In genomic region chr2:18988885-18989284, GRCm38 (mm10) we compare ENCODE assay signal across 19 mouse cellular contexts. TPM values are rescaled to one million over a fixed set of nuclear protein-coding genes. Genes with fewer than 3 reads are reported as not detected.
DNase-seq lines count a peak whose midpoint lies in the region; ATAC-seq and TF ChIP-seq lines count a peak whose summit lies in the region.
"Had no signal": no experiment of that assay in that cellular context is flagged by ENCODE, and none has a peak within 500 bp of the region (broad histone marks: within the 10 kb centered on the region; RNA-seq: fewer than 3 reads in every experiment).

No protein-coding gene starts in this region.

- H3K27me3 ChIP-seq in thymus, adult 2 months (ENCODE audit: control insufficient read depth, insufficient read depth, low read length): no peaks in the 10 kb centered on the region
- H3K27me3 ChIP-seq: forebrain, embryonic 13.5 days; lung, embryonic 15.5 days; midbrain, embryonic 13.5 days; Patski had no signal

- H3K4me3 ChIP-seq in thymus, adult 2 months (ENCODE audit: control insufficient read depth, insufficient read depth, low read length): no peak overlapping the region
- H3K4me3 ChIP-seq: forebrain, embryonic 13.5 days; lung, embryonic 15.5 days; midbrain, embryonic 13.5 days had no signal

- peak; percentile 56 for DNase-seq in lung, postnatal 25 days (ENCODE audit: low spot score)
- DNase-seq in lung, adult 18-20 months: no peak
- peak; percentile 34 to 51 for DNase-seq in CD8-positive naive resting alpha-beta T cell, adult 2 months (ENCODE audit: low read depth in 2 of 2, low spot score in 2 of 2)
- DNase-seq in naive thymus-derived CD4-positive, alpha-beta T cell, adult 2 months (ENCODE audit: low read depth): peak; percentile 88
- no peak for DNase-seq in frontal cortex, postnatal 14 days (ENCODE audit: low spot score in 2 of 2)
- DNase-seq in thymus, adult 2 months: no peak
- DNase-seq in layer of hippocampus, adult 18-20 months (ENCODE audit: low spot score in 2 of 2): no peak
- DNase-seq: cerebellum, adult 2 months; heart, postnatal 14 days; kidney, adult 2 months; kidney, postnatal 36 days; right cerebral cortex, postnatal 25 days had no signal

- peak; percentile 65 for ATAC-seq in common myeloid progenitor, adult 5-6 weeks (replicated peaks; ENCODE audit: low read depth, poor library complexity, severe bottlenecking)
- ATAC-seq: forebrain, embryonic 13.5 days; hindbrain, embryonic 16.5 days; midbrain, embryonic 13.5 days; Patski had no signal

- no peaks in the 10 kb centered on the region; the same call in 1 of the 2 replicates for H3K36me3 ChIP-seq in thymus, adult 2 months (ENCODE audit: control insufficient read depth, insufficient read depth, low read length)
- H3K36me3 ChIP-seq: lung, embryonic 15.5 days; midbrain, embryonic 13.5 days had no signal

- H3K4me1 ChIP-seq in thymus, adult 2 months (replicated peaks; ENCODE audit: control insufficient read depth, insufficient read depth, low read length): peaks cover 13% of the 10 kb centered on the region
- H3K4me1 ChIP-seq: forebrain, embryonic 13.5 days; lung, embryonic 15.5 days; midbrain, embryonic 13.5 days had no signal

- TF ChIP-seq POLR2A in thymus, adult 2 months (IDR thresholded peaks at IDR 0.05; ENCODE audit: control insufficient read depth, extremely low read depth, insufficient read depth, low read length, poor library complexity): no peak

- WGBS in thymus, adult 2 months: 77% methylated on average over 3 of the region's 3 CpGs

- no peak overlapping the region for H3K27ac ChIP-seq in thymus, adult 2 months (ENCODE audit: control insufficient read depth, insufficient read depth, low read length)
- H3K27ac ChIP-seq: forebrain, embryonic 13.5 days; lung, embryonic 15.5 days; midbrain, embryonic 13.5 days had no signal

- TF ChIP-seq CTCF in thymus, adult 2 months (IDR thresholded peaks at IDR 0.05; ENCODE audit: borderline replicate concordance, control insufficient read depth, extremely low read depth, insufficient read depth, low read length, poor library complexity): no peak

RNA-seq across cellular contexts. Expression of gene Pip4k2a, which starts 9.0 kb away (rescaled TPM):
- 30.1 and 51.8 TPM in 2 replicates for total RNA-seq in common myeloid progenitor, adult 5-6 weeks (2017)
- polyA plus RNA-seq in thymus, adult 2 months (2012; rRNA removed): 55.0 and 61.2 TPM in 2 replicates
- total RNA-seq in layer of hippocampus, adult 18-20 months (2021): 10 to 100 TPM; 64.2 to 65.8 TPM

RNA-seq across cellular contexts. Expression of gene 4930426L09Rik, which starts 9.3 kb away (rescaled TPM):
- not detected in 2 replicates for total RNA-seq in common myeloid progenitor, adult 5-6 weeks (2017)
- polyA plus RNA-seq in thymus, adult 2 months (2012; rRNA removed): 2.0 and 2.8 TPM in 2 replicates
- total RNA-seq in layer of hippocampus, adult 18-20 months (2021): under 1 TPM; 0.72 to 0.89 TPM
- total RNA-seq: gastrocnemius, adult 8-10 months had no signal

Comparison
In these comparisons a context has a peak if more than half of its experiments do, and no peak if none do; other contexts are left out.
1. DNase-seq: peak in lung, postnatal 25 days (single experiment), CD8-positive naive resting alpha-beta T cell, adult 2 months (2 of 2) and naive thymus-derived CD4-positive, alpha-beta T cell, adult 2 months (single experiment); none in lung, adult 18-20 months (0 of 2), frontal cortex, postnatal 14 days (0 of 2), thymus, adult 2 months (single experiment) and layer of hippocampus, adult 18-20 months (0 of 2).